Mouse (Mus musculus) R1 (cell line): Measurements from ENCODE around the gene Lsm2.
"Not testable (repeated sequence)": the region's sequence is repeated elsewhere in the genome, so short reads cannot be mapped to it uniquely, and the experiment has no call there.

ENCODE experiments used
- DNase-seq: peaks from one replicate; pipeline ENCODE4 v3.0.0-alpha.2; 2018; ENCODE audit warnings: low read depth, low spot score

The Lsm2 gene

DNA sequence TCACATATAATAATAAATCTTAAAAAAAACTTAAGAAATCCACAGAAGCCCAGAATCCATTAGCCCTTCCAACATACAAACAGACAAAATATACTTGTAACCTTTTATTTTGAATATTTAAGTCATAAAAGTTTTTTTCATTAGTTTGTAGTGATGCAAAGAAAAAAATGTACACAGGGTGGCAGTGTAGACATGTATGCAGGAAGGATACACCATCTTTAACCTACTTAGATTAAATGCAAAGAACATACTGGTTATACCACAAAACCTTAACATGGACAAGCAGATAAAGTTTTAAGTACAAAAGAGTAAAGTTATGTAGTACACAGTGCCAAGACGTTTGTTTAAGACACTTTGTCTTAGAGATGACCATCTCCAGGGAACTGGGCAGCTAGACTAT is 25.3 kb upstream of the Lsm2 start:
- DNase-seq: no peak

DNA sequence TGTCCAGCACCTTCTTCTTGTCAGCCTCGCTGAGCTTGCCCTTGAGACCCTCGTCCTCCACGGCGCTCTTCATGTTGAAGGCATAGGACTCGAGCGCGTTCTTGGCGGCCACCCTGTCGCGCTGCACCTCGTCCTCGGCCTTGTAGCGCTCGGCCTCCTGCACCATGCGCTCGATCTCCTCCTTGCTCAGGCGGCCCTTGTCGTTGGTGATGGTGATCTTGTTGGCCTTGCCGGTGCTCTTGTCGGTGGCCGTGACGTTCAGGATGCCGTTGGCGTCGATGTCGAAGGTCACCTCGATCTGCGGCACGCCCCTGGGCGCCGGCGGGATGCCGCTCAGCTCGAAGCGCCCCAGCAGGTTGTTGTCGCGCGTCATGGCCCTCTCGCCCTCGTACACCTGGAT is 24.4 kb upstream of the Lsm2 start:
- not testable (repeated sequence) for DNase-seq

- not testable (repeated sequence) for DNase-seq
Measured at GRCm38 (mm10) chr17:34957966-34958365, 23.7 kb upstream of the Lsm2 start.

DNA sequence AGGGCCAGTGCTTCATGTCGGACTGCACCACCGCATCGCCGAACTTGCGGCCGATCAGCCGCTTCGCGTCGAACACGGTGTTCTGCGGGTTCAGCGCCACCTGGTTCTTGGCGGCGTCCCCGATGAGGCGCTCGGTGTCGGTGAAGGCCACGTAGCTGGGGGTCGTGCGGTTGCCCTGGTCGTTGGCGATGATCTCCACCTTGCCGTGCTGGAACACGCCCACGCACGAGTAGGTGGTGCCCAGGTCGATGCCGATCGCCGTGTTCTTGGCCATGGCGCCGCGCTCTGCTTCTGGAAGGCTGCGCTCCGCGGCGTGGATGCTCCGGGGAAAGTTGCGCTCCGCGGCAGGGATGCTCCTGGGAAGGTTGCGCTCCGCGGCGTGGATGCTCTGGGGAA is 22.9 kb upstream of the Lsm2 start:
- DNase-seq: not testable (repeated sequence)

GRCm38 (mm10) chr17:34959130-34959778 is 22.4 kb upstream of the Lsm2 start, which contains the start of gene Hspa1b:
Gene Hspa1b (minus strand): TSS chr17:34959238.
- DNase-seq: peak; percentile 93

- DNase-seq: no peak
Measured at GRCm38 (mm10) chr17:34959881-34960515, 21.7 kb upstream of the Lsm2 start.

GRCm38 (mm10) chr17:34960702-34961493 is 20.8 kb upstream of the Lsm2 start:
- no peak for DNase-seq

- no peak for DNase-seq
Measured at GRCm38 (mm10) chr17:34962125-34962524, 19.5 kb upstream of the Lsm2 start.

- DNase-seq: no peak
Measured at GRCm38 (mm10) chr17:34962841-34963240, 18.8 kb upstream of the Lsm2 start.

- peak; percentile 56 for DNase-seq
Measured at GRCm38 (mm10) chr17:34964640-34965049, 17.0 kb upstream of the Lsm2 start.

DNA sequence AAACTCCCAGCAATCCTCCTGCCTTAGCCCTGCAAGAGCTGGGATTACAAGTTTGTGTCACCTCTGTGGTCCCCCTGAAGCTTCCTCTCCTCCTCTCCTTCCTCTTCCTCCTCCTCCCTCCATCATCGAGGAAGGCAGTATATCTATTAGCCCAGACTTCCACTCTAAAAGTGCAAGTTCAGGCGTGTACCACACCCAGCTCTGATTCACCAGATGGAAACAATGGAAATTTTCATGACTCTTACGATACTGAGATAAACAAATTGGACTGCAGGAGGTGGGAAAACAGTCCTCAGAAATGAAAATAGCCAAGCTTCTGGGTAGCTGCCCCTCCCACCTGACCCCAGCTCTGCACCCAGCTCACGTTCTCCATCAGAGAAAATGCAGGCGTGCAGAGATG is 16.0 kb upstream of the Lsm2 start:
- no peak for DNase-seq

GRCm38 (mm10) chr17:34969822-34970221 is 11.8 kb upstream of the Lsm2 start, which contains the start of gene Gm20481:
Gene Gm20481 (plus strand): TSS chr17:34969912.
- not testable (repeated sequence) for DNase-seq

DNA sequence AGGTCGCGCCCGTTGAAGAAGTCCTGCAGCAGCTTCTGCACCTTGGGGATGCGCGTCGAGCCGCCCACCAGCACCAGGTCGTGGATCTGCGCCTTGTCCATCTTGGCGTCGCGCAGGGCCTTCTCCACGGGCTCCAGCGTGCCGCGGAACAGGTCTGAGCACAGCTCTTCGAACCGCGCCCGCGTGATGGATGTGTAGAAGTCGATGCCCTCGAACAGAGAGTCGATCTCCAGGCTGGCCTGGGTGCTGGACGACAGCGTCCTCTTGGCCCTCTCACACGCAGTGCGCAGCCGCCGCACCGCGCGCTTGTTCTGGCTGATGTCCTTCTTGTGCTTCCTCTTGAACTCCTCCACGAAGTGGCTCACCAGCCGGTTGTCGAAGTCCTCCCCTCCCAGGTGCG is 10.8 kb upstream of the Lsm2 start:
- not testable (repeated sequence) for DNase-seq

DNA sequence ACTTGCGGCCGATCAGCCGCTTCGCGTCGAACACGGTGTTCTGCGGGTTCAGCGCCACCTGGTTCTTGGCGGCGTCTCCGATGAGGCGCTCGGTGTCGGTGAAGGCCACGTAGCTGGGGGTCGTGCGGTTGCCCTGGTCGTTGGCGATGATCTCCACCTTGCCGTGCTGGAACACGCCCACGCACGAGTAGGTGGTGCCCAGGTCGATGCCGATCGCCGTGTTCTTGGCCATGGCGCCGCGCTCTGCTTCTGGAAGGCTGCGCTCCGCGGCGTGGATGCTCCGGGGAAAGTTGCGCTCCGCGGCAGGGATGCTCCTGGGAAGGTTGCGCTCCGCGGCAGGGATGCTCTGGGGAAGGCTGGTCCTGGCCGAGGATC is 10.0 kb upstream of the Lsm2 start:
- not testable (repeated sequence) for DNase-seq

DNA sequence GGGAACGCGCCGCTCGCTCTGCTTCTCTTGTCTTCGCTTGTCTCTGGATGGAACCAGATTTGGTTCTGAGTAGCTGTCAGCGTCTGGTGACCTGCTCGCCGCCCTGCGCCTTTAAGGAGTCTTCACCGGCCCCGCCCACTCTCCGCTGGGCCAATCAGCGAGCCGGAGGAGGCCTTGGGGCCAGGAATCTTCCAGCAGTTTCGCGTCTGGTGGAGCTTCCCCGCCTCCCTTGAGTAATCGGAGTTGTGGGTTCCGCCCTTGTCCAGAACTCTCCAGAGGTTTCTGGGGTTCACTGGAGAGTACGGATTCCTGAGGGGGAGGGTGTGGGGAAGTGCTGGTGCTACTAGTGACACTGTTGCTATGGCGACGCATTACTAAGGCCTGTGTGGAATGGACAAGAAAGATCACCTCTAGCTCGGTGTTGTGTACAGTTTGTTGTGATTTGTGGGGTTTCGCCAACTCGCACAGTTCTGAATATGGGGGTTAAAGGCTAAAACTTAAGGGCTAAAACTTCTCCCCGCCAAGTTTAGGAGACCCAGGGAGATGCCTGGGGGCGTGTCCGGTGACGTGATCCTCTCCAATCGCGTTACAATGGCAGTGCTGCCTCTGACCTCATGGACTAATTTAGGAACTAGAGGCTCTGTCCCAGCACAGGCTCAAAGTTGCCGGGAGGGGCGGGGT is 9.5 kb upstream of the Lsm2 start, which contains the start of the genes Hspa1a and Hspa1l:
Gene Hspa1a (minus strand): TSS at position 88 of the 681 bp plus-strand sequence.
Gene Hspa1l (plus strand): TSS at position 635 of the 681 bp plus-strand sequence.
- DNase-seq: peak; percentile 94

DNA sequence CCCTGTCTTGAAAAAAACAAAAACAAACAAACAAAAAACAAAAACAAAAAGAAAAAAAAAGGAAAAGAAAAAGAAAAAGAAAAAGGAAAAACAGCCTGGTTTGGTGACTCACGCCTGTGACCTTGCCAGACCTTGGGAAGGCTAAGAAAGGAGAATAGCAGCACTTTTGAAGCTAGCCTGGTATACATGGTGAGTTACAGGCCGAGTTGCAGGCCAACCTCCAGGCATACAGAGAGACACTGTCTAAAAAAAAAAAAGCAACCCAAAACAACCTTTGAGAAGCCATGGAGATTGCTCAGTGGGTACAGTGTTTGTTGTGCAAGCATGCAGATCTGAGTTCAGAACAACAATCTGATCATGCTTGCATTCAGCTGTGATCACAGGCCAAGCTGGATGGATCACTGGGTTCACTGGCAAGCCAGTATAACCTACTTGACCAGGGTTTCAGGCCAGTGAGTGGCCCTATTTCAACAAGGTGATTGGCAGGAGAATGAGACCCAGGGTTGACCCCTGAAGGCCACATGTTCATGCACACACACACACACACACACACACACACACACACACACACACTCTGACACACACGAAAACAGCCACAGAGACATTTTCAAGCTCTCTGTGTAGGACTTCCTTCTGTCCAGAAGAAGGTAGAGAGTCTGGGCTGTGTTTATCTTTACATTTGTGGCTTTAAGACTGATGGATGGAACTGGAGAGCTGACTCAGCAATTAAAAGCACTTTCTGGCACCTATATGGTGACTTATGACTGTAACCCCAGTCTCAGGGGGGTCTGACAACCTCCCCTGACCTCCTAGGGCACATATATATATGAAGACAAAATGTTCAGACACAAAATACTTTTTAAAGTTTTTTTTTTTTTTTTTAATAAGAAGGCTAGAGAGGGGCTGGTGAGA is 5.8 kb upstream of the Lsm2 start:
- DNase-seq: no peak

- no peak for DNase-seq
Measured at GRCm38 (mm10) chr17:34977000-34977399, 4.7 kb upstream of the Lsm2 start.

DNA sequence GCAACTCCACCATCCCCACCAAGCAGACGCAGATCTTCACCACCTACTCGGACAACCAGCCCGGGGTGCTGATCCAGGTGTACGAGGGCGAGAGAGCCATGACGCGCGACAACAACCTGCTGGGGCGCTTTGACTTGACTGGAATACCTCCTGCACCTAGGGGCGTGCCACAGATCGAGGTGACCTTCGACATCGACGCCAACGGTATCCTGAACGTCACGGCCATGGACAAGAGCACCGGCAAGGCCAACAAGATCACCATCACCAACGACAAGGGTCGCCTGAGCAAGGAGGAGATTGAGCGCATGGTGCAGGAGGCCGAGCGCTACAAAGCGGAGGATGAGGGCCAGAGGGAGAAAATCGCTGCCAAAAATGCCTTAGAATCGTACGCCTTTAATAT is 3.4 kb upstream of the Lsm2 start:
- DNase-seq: no peak

- DNase-seq: no peak
Measured at GRCm38 (mm10) chr17:34979631-34980030, 2.0 kb upstream of the Lsm2 start.

DNA sequence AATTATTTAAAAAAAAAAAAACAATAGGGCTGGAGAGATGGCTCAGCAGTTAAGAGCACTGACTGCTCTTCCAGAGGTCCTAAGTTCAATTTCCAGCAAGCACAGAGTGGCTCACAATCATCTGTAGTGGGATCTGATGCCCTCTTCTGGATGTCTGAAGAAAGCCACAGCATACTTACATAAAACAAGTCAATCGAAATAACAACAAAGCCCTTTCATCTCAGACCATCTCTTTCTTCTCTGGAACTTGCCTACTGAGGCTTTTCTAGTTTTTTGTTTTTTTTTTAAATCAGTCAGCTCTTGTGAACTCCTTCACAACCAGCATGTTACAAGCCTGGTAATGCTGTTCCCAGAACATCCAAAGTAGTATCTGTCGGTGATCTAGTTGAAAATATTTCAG is 1.0 kb upstream of the Lsm2 start:
- peak; percentile 76 for DNase-seq

DNA sequence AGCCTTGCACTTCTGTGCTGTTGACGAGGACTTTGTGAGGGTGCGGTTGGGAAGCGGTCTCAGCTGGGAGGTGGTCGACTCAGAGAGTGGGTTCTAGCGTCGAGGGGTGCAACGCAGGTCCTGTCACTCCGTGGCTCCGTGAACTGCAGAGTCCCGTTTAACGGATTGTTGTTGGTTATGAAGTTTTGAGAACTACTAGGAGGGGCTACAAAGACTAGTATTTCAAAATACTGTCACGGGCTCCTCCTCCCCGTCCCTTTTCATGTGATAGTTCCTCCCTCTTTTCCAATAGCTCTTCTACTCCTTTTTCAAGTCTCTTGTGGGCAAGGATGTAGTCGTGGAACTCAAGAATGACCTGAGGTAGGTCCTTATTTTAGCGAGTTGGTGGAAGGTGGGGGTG is 666 bp downstream of the Lsm2 start:
- DNase-seq: no peak
